Mouse (Mus musculus): ENCODE results near the gene 1700042G07Rik. TPM values are rescaled to one million over a fixed set of nuclear protein-coding genes. Genes with fewer than 3 reads are reported as not detected.
A peak's percentile ranks its signal among the peaks of the same experiment; 100 is the strongest.

1700042G07Rik gene
- total and polyA plus RNA-seq, 2 experiments from 2014 or later = not detected

- H3K4me1 ChIP-seq (ENCODE audit: insufficient read depth, low read length) = no peaks in the 10 kb centered on the region
- no peaks in the 10 kb centered on the region for H3K9me3 ChIP-seq (ENCODE audit: low read length)
- no peak overlapping the region for H3K4me3 ChIP-seq (ENCODE audit: low read depth, low read length)
- no peak overlapping the region for H3K9ac ChIP-seq (replicated peaks; ENCODE audit: low read length, poor library complexity, severe bottlenecking)
- DNase-seq (ENCODE audit: low spot score) (peak; percentile 83), ATAC-seq (ENCODE audit: low FRiP score) (peak; percentile 61; the same call in 1 of the 2 replicates)
- TF ChIP-seq CTCF (IDR thresholded peaks at IDR 0.05) = peak; percentile 95
- no peaks in the 10 kb centered on the region for H3K27me3 ChIP-seq (ENCODE audit: insufficient read depth, low read length)
- H3K27ac ChIP-seq (ENCODE audit: low read depth, low read length) = no peak overlapping the region
- WGBS = 16% methylated on average over 2 of the region's 2 CpGs
- no peak overlapping the region for H3K4me2 ChIP-seq (ENCODE audit: low read depth, low read length, poor library complexity, severe bottlenecking)
- H3K36me3 ChIP-seq (ENCODE audit: insufficient read depth, low read length) = no peaks in the 10 kb centered on the region
Observed at GRCm38 (mm10) chr4:116134990-116135389, 38.2 kb upstream of the 1700042G07Rik start.

- no peaks in the 10 kb centered on the region for H3K9me3 ChIP-seq (ENCODE audit: low read length)
- H3K27me3 ChIP-seq (ENCODE audit: insufficient read depth, low read length) = 0 out of 2 replicates have a peak, but pooled peaks cover 3% of the 10 kb centered on the region
- DNase-seq (ENCODE audit: low spot score) (no peak), ATAC-seq (ENCODE audit: low FRiP score) (no peak)
- no peak overlapping the region for H3K4me2 ChIP-seq (ENCODE audit: low read depth, low read length, poor library complexity, severe bottlenecking)
- H3K27ac ChIP-seq (ENCODE audit: low read depth, low read length) = no peak overlapping the region
- TF ChIP-seq CTCF (IDR thresholded peaks at IDR 0.05) = no peak
- H3K9ac ChIP-seq (replicated peaks; ENCODE audit: low read length, poor library complexity, severe bottlenecking) = no peak overlapping the region
- H3K4me1 ChIP-seq (ENCODE audit: insufficient read depth, low read length) = peaks cover 4% of the 10 kb centered on the region
- no peak overlapping the region for H3K4me3 ChIP-seq (ENCODE audit: low read depth, low read length)
- 45% methylated on average over 13 of the region's 13 CpGs for WGBS
- H3K36me3 ChIP-seq (ENCODE audit: insufficient read depth, low read length) = no peaks in the 10 kb centered on the region
Observed at GRCm38 (mm10) chr4:116137421-116137996, 35.7 kb upstream of the 1700042G07Rik start.

DNA sequence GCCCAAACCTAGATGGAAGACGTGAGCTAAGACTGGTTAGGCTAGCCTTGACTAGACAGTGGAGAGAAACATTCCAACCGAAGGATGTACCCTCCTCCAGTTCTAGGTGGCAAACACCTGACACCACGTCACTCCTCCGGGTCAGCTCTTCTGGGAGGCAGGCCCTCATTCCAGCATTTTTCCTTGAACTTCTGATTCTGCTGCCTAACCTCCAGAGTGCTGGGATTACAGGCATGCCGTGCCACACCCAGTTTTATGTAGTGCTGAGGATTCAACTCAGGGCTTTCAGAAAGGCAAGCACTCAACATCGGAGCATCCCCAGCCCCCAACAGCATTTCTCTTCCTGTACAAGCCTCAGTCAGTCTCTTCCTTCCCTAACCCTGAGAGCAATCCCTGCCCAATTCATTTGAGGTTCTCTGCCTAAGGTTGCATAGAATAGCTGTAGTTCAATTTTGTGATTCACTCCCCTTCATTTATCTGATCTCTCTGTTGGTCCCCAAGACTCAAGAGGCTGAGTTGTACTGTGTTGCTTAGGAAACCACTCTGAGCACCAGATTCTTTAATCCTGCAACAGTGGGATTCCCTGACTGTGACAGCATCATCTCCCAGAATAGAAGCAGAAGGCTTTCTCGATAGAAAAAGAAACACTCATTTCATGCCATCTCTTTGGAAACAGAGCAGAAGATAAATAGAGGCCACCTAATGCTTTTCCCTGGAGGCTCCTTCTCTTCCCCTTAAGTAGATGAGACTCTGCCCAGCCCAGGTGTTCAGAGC lies 32.2 kb upstream of the 1700042G07Rik start:
- H3K9me3 ChIP-seq (ENCODE audit: low read length) = no peaks in the 10 kb centered on the region
- H3K4me2 ChIP-seq (ENCODE audit: low read depth, low read length, poor library complexity, severe bottlenecking) = no peak overlapping the region
- H3K9ac ChIP-seq (replicated peaks; ENCODE audit: low read length, poor library complexity, severe bottlenecking) = no peak overlapping the region
- WGBS = 76% methylated on average over 7 of the region's 7 CpGs
- no peak overlapping the region for H3K27ac ChIP-seq (ENCODE audit: low read depth, low read length)
- no peaks in the 10 kb centered on the region for H3K36me3 ChIP-seq (ENCODE audit: insufficient read depth, low read length)
- ATAC-seq (ENCODE audit: low FRiP score) = no peak
- H3K27me3 ChIP-seq (ENCODE audit: insufficient read depth, low read length) = 0 out of 2 replicates have a peak, but pooled peaks cover 3% of the 10 kb centered on the region
- DNase-seq (ENCODE audit: low spot score) = no peak
- H3K4me1 ChIP-seq (ENCODE audit: insufficient read depth, low read length) = peaks cover 13% of the 10 kb centered on the region
- no peak for TF ChIP-seq CTCF (IDR thresholded peaks at IDR 0.05)
- no peak overlapping the region for H3K4me3 ChIP-seq (ENCODE audit: low read depth, low read length)

DNA sequence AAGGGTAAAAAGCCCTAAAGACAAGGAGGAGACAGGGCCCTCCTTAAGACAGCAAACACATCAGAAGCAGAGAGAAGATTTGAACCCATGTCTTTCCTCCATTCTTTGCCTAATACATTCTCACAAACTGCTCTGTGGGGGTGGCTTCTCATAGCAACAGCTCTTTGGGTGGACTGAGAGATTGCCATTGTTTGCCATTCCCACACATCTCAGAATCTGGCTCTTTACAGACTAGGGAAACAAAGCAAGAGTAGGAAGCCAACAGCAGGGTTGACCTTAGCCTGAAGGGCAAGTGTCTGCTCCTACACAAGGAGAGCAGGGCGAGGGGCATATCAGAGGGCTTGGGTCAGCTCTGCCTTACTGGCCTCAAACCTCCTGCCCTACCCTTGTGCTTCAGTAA lies 31.4 kb upstream of the 1700042G07Rik start:
- no peak for TF ChIP-seq CTCF (IDR thresholded peaks at IDR 0.05)
- no peak overlapping the region for H3K27ac ChIP-seq (ENCODE audit: low read depth, low read length)
- WGBS = 85% methylated on average over 1 of the region's 1 CpGs

GRCm38 (mm10) chr4:116142269-116142668 lies 30.9 kb upstream of the 1700042G07Rik start:
- no peak for TF ChIP-seq CTCF (IDR thresholded peaks at IDR 0.05)
- no peak for ATAC-seq (ENCODE audit: low FRiP score)
- H3K9me3 ChIP-seq (ENCODE audit: low read length) = no peaks in the 10 kb centered on the region
- peaks cover 13% of the 10 kb centered on the region for H3K4me1 ChIP-seq (ENCODE audit: insufficient read depth, low read length)
- 0 out of 2 replicates have a peak, but pooled peaks cover 3% of the 10 kb centered on the region for H3K27me3 ChIP-seq (ENCODE audit: insufficient read depth, low read length)
- H3K4me2 ChIP-seq (ENCODE audit: low read depth, low read length, poor library complexity, severe bottlenecking) = no peak overlapping the region
- no peak for DNase-seq (ENCODE audit: low spot score)
- 82% methylated on average over 7 of the region's 7 CpGs for WGBS
- no peak overlapping the region for H3K4me3 ChIP-seq (ENCODE audit: low read depth, low read length)
- no peaks in the 10 kb centered on the region for H3K36me3 ChIP-seq (ENCODE audit: insufficient read depth, low read length)
- no peak overlapping the region for H3K9ac ChIP-seq (replicated peaks; ENCODE audit: low read length, poor library complexity, severe bottlenecking)
- no peak overlapping the region for H3K27ac ChIP-seq (ENCODE audit: low read depth, low read length)

More for the DNA sequence above, 31.4 kb upstream of the 1700042G07Rik start:
- Histone ChIP-seq H3K4me1 (ENCODE audit: insufficient read depth, low read length) (peaks cover 13% of the 10 kb centered on the region), H3K27me3 (ENCODE audit: insufficient read depth, low read length) (0 out of 2 replicates have a peak, but pooled peaks cover 3% of the 10 kb centered on the region), H3K9ac (replicated peaks; ENCODE audit: low read length, poor library complexity, severe bottlenecking) (no peak overlapping the region), H3K4me2 (ENCODE audit: low read depth, low read length, poor library complexity, severe bottlenecking) (no peak overlapping the region), H3K36me3 (ENCODE audit: insufficient read depth, low read length) (no peaks in the 10 kb centered on the region), H3K4me3 (ENCODE audit: low read depth, low read length) (no peak overlapping the region), H3K9me3 (ENCODE audit: low read length) (no peaks in the 10 kb centered on the region)
- DNase-seq (ENCODE audit: low spot score) (no peak), ATAC-seq (ENCODE audit: low FRiP score) (no peak)

DNA sequence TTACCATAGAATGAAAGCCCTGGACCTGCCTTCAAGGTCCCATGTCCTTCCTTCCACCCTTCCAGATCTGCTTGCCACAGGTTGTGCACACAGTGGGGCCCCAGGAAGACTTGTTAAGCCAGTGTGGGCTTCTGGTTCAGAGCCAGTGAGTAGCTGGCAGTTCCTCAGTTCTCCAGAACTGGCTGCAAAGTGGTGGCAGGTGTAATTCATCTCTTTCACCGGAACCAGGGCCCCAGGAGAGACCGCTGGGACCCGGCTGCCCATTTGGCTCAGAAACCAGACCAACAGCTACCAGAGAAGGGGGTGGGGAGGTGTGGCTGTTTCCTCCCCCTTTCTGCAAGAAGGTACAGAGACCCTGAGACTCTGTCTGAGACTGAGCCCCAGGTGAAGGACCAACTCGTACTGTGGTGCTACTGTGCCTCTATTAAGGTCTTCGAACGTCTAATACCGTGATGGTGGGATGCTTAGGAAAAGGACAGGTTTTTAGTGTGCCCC lies 29.8 kb upstream of the 1700042G07Rik start:
- H3K27me3 ChIP-seq (ENCODE audit: insufficient read depth, low read length) = 0 out of 2 replicates have a peak, but pooled peaks cover 3% of the 10 kb centered on the region
- peak overlapping the region; percentile 64 for H3K4me3 ChIP-seq (ENCODE audit: low read depth, low read length)
- H3K4me1 ChIP-seq (ENCODE audit: insufficient read depth, low read length) = peaks cover 13% of the 10 kb centered on the region
- no peak overlapping the region for H3K9ac ChIP-seq (replicated peaks; ENCODE audit: low read length, poor library complexity, severe bottlenecking)
- no peaks in the 10 kb centered on the region for H3K9me3 ChIP-seq (ENCODE audit: low read length)
- ATAC-seq (ENCODE audit: low FRiP score) (no peak), DNase-seq (ENCODE audit: low spot score) (peak; percentile 71)
- no peak for TF ChIP-seq CTCF (IDR thresholded peaks at IDR 0.05)
- peak overlapping the region; percentile 97 for H3K4me2 ChIP-seq (ENCODE audit: low read depth, low read length, poor library complexity, severe bottlenecking)
- no peaks in the 10 kb centered on the region for H3K36me3 ChIP-seq (ENCODE audit: insufficient read depth, low read length)
- 16% methylated on average over 7 of the region's 7 CpGs for WGBS
- no peak overlapping the region for H3K27ac ChIP-seq (ENCODE audit: low read depth, low read length)

Data from midbrain, postnatal 0 days (tissue).